Mouse (Mus musculus): ENCODE data around the gene Tnni3k.

DNA sequence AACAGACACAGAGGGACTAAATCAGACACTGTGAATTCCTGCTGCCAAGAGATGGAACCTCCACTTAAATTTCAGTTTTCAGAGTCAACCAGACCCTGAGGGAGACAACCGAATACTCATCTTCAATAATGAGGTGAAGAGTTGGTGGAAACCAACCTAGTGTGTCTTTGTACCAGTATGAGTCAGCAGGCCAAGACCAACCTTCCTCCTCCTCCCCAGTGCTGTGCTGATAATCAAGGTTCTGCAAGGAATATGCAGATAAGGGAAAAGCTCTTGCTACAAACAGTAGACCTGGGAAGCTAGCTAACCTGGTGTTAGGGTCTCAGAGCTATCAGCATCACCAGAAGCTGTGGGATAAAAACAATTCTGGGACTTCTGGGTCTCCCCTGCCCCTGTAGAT, 176.1 kb downstream of the Tnni3k start:
- TF ChIP-seq POLR2A (IDR thresholded peaks at IDR 0.05; ENCODE audit: low read depth, low read length) (no peak), CTCF (IDR thresholded peaks at IDR 0.05; ENCODE audit: extremely low read depth, insufficient read depth, insufficient read length, insufficient replicate concordance) (no peak)

Data from spleen, adult 2 months (tissue).